In genomic region chr15:19806994-19807393, GRCm38 (mm10) we compare ENCODE assay signal across 20 mouse cellular contexts.
"Had no signal": no experiment of that assay in that cellular context is flagged by ENCODE, and none has a peak within 500 bp of the region (broad histone marks: within the 10 kb centered on the region; RNA-seq: fewer than 3 reads in every experiment).

No protein-coding gene starts in this region.

- H3K4me3 ChIP-seq: lung, embryonic 15.5 days; megakaryocyte, embryonic 14.5 days; midbrain, embryonic 13.5 days; myocyte; neural tube, embryonic 13.5 days; neural tube, embryonic 15.5 days had no signal

- ATAC-seq: liver, postnatal 0 days; lung, postnatal 0 days; midbrain, embryonic 13.5 days; midbrain, embryonic 16.5 days had no signal

- DNase-seq: liver, postnatal 0 days; lung, adult 2 months; lung, postnatal 14 days; lung, postnatal 36 days; retina, postnatal 1 day; right cerebral cortex, adult 18-20 months; right cerebral cortex, postnatal 25 days; right cerebral cortex, postnatal 4 days; spleen, adult 18-20 months; thymus, postnatal 14 days; thymus, postnatal 36 days had no signal

- H3K27ac ChIP-seq: lung, embryonic 15.5 days; macrophage; midbrain, embryonic 13.5 days; neural tube, embryonic 13.5 days; neural tube, embryonic 15.5 days had no signal
